Mouse (Mus musculus) layer of hippocampus, adult 8-10 months (tissue): ENCODE measurements around the gene Btbd35f8. TPM values are rescaled to one million over a fixed set of nuclear protein-coding genes. Genes with fewer than 3 reads are reported as not detected.
"Not testable (repeated sequence)": the region's sequence is repeated elsewhere in the genome, so short reads cannot be mapped to it uniquely, and the experiment has no call there.

Source experiments
- DNase-seq, 2 experiments: peaks; one replicate each; pipeline ENCODE4 v3.0.0; 2022; ENCODE audit warnings: low spot score in 2 of 2
- total RNA-seq, 4 experiments: library from RNA; stranded (reverse); gene quantifications; 2 replicates each; pipeline ENCODE4 v1.2.4; 2022

The Btbd35f8 gene
- not detected for total RNA-seq

DNA sequence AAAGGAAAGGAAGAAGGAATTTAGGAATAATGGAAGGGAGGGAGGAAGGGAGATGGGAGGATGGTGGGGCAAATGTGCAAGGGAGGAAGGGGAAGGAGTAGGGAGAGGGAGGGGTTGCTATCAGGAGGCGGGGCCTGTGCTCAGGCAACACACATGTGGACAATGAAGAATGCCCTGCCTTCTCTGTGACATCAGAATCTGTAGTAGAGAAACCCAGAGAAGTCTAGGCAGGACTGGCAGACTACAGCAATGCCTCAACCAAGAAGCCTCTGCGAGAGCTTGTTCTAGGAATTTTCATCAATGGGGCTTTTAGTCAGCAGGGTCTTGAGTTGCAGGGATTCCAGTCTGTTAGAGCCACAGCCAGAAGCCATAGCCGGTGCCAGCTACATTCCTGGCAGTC, at the start of gene Btbd35f8:
TSS of gene Btbd35f8 (plus strand) at position 301 of the 400 bp plus-strand sequence.
- DNase-seq, result not testable (repeated sequence)

Other genes with a start within 250 kb of the Btbd35f8 start
- not detected for gene Spin2g, start 211.8 kb upstream of the Btbd35f8 start, total RNA-seq